Mouse (Mus musculus) erythroblast, embryonic 14.5 days (primary cell): Measurements from ENCODE around the gene Slc22a22.

ENCODE experiments used
- GATA1 ChIP-seq: IDR thresholded peaks from 2 replicates; pipeline ENCODE4 v1.6.1; 2012; ENCODE audit warnings: low read length, inconsistent platforms, mixed read lengths
- TAL1 ChIP-seq: IDR thresholded peaks from 3 replicates; pipeline ENCODE4 v1.6.1; 2012; ENCODE audit warnings: low read length, inconsistent platforms, mixed read lengths

- no peak for TF ChIP-seq GATA1
- TF ChIP-seq TAL1: no peak
Measured at GRCm38 (mm10) chr15:57504126-57504705, 26.8 kb upstream of the Slc22a22 start.
